Mouse (Mus musculus): ENCODE data around the gene Aatf. TPM values are rescaled to one million over a fixed set of nuclear protein-coding genes. Genes with fewer than 3 reads are reported as not detected.
A peak's percentile ranks its signal among the peaks of the same experiment; 100 is the strongest.

Aatf gene
- total RNA-seq, 2 experiments from 2014 or later: 21.5 to 21.6 TPM

- no peak for DNase-seq (ENCODE audit: low spot score in 2 of 2)
These were observed 9.4 kb upstream of the Aatf start for GRCm38 (mm10) chr11:84522577-84523320.

GRCm38 (mm10) chr11:84521751-84522299, 8.5 kb upstream of the Aatf start:
- no peak for DNase-seq (ENCODE audit: low spot score in 2 of 2)

DNA sequence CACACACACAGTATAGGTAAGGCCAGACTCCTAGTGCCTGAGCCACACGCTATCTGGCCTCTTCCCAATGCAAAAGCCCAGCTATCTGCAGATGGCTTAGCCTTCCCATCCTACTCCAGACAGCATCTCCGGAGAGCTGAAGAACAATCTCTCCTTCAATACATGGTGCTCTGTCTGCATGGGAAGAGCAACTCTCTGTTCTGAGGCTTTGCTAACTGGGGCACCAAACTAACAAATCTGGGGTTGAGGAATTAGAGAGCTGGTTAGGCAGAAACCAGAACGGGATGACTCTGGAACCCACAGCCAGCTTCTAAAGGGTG, 7.7 kb upstream of the Aatf start:
- DNase-seq (ENCODE audit: low spot score in 2 of 2): no peak

GRCm38 (mm10) chr11:84520269-84521070, 7.1 kb upstream of the Aatf start:
- DNase-seq (ENCODE audit: low spot score in 2 of 2): no peak

DNA sequence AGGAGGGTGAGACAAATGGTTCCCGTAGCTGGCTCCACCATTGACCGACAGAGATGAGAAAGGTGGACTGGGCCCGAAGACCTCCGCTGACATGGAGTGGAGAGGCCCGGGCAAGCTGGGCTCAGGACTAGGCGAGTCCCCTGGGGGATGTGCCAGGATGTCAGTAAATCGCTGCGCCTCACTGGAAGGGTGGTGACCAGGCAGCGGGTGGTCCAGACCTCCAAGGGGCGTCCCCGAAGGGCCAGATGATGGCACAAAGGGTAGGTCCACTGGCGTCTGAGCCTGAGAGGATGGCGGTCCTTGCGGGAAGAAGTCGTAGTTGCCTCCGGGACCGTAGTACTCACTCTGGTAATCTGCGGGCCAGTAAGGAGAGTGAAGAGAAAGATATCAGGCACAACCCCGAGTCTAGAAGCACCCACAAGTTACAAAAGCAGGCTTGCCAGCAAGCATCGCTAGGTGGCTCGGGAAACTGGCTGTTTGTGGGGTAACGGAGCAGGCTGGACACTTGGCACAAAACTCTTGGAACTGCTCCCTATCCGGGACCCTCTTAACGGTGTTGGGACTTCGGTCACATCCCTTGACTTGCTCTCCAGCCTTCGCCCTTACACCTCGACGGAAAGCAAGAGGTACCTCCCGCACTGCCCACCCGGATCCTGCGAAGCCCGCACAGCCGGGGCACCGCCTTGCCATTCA, 6.4 kb upstream of the Aatf start:
- DNase-seq (ENCODE audit: low spot score in 2 of 2): no peak

- no peak for DNase-seq (ENCODE audit: low spot score in 2 of 2)
These were observed 5.7 kb upstream of the Aatf start for GRCm38 (mm10) chr11:84519036-84519435.

DNA sequence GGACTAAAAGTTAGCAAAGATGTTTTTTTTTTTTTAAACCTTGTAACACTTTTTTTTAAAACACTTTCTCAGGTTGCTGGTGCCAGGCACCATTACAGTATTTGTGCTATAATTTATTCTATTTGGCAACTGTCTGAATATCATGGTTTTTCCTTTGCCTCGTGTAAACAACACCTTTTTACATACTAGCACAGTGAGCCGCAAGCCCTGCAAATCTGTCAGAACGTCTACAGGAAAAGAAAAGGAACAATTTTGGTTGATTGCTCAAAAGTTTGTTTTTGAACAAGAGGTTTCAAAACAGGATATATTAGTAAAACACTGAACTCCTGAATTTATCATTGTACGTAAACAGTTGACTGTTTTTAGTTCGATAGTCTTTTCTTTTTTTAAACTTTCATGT, 4.9 kb upstream of the Aatf start:
- no peak for DNase-seq (ENCODE audit: low spot score in 2 of 2)

GRCm38 (mm10) chr11:84517431-84517830, 4.1 kb upstream of the Aatf start:
- DNase-seq (ENCODE audit: low spot score in 2 of 2): no peak

- DNase-seq (ENCODE audit: low spot score in 2 of 2): no peak
These were observed 3.3 kb upstream of the Aatf start for GRCm38 (mm10) chr11:84516501-84517240.

- DNase-seq (ENCODE audit: low spot score in 2 of 2): no peak
These were observed 1.3 kb downstream of the Aatf start for GRCm38 (mm10) chr11:84512031-84512430.

DNA sequence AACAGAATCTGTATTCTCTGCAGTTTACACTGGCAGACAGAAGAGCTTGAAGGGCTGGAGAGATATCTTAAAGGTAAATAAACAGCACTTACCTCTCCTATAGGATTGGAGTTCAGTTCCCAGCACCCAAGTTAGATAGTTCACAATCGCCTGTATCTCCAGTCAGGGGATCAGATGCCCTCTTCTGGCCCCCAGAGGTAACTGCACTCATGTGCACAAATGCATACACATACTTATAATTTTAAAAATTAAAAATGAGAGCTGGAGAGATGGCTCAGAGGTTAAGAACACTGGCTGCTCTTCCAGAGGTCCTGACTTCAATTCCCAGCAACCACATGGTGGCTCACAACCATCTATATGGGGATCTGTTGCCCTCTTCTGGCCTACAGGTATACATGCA, 9.0 kb downstream of the Aatf start:
- no peak for DNase-seq (ENCODE audit: low spot score in 2 of 2)

DNA sequence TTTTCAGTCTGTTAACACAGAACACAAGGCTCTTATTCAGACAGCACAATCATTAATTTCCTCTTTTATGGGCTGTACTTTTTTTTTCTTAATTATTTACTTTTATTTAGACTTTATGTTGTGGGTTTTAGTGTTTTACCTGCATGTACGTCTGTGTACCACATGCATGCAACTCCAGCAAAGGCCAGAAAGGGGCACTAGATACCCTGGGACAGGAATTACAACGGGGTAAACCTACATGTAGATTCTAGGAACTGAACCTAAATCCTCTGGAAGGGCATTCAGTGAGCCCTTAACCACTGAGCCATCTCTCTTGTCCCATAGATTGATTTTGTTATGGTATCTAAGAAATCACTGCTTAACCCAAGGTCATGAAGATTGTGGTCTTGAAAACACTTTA, 15.4 kb downstream of the Aatf start:
- no peak for DNase-seq (ENCODE audit: low spot score in 2 of 2)

- DNase-seq (ENCODE audit: low spot score in 2 of 2): no peak
These were observed 16.4 kb downstream of the Aatf start for GRCm38 (mm10) chr11:84496901-84497300.

DNA sequence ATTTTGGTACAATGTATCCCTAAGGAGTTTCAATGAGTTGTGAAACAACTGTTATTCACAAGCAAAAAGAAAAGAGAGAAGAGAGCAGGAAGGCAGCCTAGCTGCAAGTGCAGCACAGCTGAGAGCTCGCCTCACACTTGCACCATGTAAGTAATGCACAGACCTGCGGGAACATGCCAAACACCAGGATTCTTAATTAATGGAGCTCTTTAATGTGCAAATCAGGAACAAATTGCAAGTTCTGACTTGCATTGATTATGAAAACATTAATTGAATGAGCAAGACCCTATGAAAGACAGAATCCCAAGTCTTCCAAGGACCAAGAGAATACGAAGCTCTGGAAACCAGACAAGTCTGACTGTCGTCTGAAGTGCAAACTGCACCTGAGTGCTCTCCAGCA, 17.5 kb downstream of the Aatf start:
- DNase-seq (ENCODE audit: low spot score in 2 of 2): no peak

DNA sequence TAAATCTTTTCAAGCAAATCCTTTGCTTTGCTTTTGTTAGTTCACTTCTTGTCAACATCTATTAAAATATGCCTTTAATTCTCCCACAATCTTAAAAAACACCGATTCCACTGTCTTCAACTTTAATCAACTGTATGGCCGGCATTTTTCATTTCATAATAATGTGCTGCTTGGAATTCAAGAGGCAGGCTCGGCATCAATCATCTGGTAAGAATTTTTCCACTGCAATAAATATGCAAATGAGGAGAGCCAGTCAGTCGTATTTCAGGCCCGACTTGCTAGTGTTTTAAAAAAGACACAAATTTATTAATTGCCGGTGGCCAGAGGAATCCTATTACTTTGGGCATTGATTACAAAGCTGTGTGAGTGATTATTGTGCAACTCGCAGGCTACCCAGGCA, 31.7 kb downstream of the Aatf start:
- no peak for DNase-seq (ENCODE audit: low spot score in 2 of 2)

- no peak for DNase-seq (ENCODE audit: low spot score in 2 of 2)
These were observed 32.9 kb downstream of the Aatf start for GRCm38 (mm10) chr11:84480451-84480850.

DNA sequence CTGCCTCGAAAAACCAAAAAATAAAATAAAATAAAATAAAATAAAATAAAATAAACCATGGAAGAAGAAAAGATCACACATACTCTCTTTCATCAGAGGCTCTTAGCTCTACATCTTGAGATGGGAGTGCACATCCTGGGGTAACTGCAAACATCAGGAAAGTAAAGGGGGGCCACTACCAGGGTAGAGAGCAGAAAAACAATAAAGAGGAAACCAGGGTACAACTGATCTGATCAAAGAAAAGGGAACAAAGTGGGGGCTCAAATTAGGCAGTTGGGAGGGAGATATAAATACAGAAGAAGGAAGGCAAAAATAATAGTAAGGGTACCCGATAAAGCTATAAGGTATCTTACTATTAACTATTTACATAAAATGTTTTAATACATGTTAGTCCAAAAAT, 36.7 kb downstream of the Aatf start:
- DNase-seq (ENCODE audit: low spot score in 2 of 2): no peak

GRCm38 (mm10) chr11:84475991-84476390, 37.3 kb downstream of the Aatf start:
- DNase-seq (ENCODE audit: low spot score in 2 of 2): no peak

DNA sequence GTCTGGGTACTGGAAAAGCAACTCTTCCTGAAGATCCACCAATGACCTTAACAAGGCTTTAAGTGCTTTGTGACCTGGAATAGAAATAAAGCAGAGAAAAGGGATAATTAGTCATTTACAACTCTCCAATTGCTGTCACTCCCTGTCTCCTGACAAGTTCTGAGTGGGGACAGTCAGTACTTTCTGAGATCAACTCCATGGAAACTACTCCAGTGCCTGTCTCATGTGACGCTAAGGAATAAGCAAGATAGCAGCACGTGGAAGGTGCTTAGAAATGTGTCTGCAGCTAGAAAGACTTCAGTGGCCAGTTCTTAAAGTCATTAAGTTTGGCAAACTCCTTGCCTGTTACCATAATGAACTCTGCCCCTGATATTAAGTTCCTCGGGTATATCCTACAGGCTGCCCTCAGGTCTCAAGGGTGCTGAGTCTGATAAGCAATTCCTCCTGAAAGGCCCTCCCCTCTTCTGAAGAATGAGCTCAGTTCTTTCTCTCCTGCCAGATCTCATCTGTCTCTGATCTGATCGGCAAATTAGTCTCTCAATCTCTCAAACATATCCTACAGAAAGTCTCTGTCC, 40.1 kb downstream of the Aatf start:
- no peak for DNase-seq (ENCODE audit: low spot score in 2 of 2)

- peak in 1 of 2 experiments; percentile 9 for DNase-seq (ENCODE audit: low spot score in 2 of 2)
These were observed 48.8 kb downstream of the Aatf start for GRCm38 (mm10) chr11:84464571-84464970.

DNA sequence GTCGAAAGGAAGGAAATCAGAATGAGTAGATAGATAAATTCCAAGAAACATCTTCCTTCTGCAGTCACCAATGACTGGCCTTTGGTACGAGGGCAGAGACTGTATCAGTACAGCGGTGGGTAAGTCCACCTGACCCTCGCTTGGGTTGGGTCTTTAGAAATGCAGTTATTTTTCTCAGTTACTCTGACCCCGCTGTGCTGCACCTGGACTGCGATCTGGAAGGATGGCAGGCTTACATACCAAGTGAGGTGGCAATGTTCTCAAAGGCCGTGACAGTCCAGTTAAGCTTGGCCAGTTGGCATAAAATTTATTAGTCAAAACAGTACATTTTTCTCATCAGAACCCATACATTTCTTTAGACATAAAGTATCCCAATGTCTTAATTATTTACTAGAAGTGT, 59.4 kb downstream of the Aatf start:
- DNase-seq (ENCODE audit: low spot score in 2 of 2): no peak
